Mouse (Mus musculus) erythroblast, embryonic 14.5 days (primary cell): ENCODE data around the gene Agmat. TPM values are rescaled to one million over a fixed set of nuclear protein-coding genes. Genes with fewer than 3 reads are reported as not detected.
"Not testable (repeated sequence)": the region's sequence is repeated elsewhere in the genome, so short reads cannot be mapped to it uniquely, and the experiment has no call there.

Source experiments
- H3K27me3 ChIP-seq: 2 replicates; pipeline ENCODE4 v1.6.1; 2012; ENCODE audit warnings: inconsistent platforms; ENCODE audit not compliant: control insufficient read depth
- H3K36me3 ChIP-seq: 2 replicates; pipeline ENCODE4 v1.6.1; 2012; ENCODE audit warnings: mild to moderate bottlenecking, inconsistent platforms; ENCODE audit not compliant: control insufficient read depth
- H3K4me1 ChIP-seq: 2 replicates; pipeline ENCODE4 v1.6.1; 2012; ENCODE audit warnings: inconsistent platforms; ENCODE audit not compliant: control insufficient read depth
- H3K4me3 ChIP-seq: replicated peaks from 2 replicates; pipeline ENCODE3; 2012; ENCODE audit warnings: moderate library complexity, mild to moderate bottlenecking, inconsistent platforms
- H3K9me3 ChIP-seq: 2 replicates; pipeline ENCODE4 v1.6.1; 2012; ENCODE audit warnings: low read length, inconsistent platforms, mixed read lengths; ENCODE audit not compliant: control insufficient read depth
- GATA1 ChIP-seq: IDR thresholded peaks from 2 replicates; pipeline ENCODE4 v1.6.1; 2012; ENCODE audit warnings: low read length, inconsistent platforms, mixed read lengths
- TAL1 ChIP-seq: IDR thresholded peaks from 3 replicates; pipeline ENCODE4 v1.6.1; 2012; ENCODE audit warnings: low read length, inconsistent platforms, mixed read lengths
- polyA plus RNA-seq: library from polyadenylated mRNA; stranded (reverse); fragments of >175 nt; gene quantifications from 2 replicates; pipeline ENCODE4 v1.2.3, GENCODE M21; 2012

The Agmat gene
- polyA plus RNA-seq, 1 experiment = 0.19 TPM

- Histone ChIP-seq H3K4me1 (peaks cover 83% of the 10 kb centered on the region), H3K36me3 (peaks cover 85% of the 10 kb centered on the region), H3K9me3 (no peaks in the 10 kb centered on the region), H3K27me3 (no peaks in the 10 kb centered on the region), H3K4me3 (peak overlapping the region; percentile 59)
- no peak for TF ChIP-seq GATA1
- TF ChIP-seq TAL1 = no peak
Observed at GRCm38 (mm10) chr4:141766316-141766667, 19.8 kb downstream of the Agmat start.

GRCm38 (mm10) chr4:141766668-141767352 lies 20.3 kb downstream of the Agmat start:
- Histone ChIP-seq H3K4me3 (peak overlapping the region; percentile 59), H3K4me1 (peaks cover 85% of the 10 kb centered on the region), H3K36me3 (peaks cover 85% of the 10 kb centered on the region), H3K9me3 (no peaks in the 10 kb centered on the region), H3K27me3 (no peaks in the 10 kb centered on the region)
- no peak for TF ChIP-seq TAL1

- no peak for TF ChIP-seq GATA1
- no peak for TF ChIP-seq TAL1
- peaks cover 84% of the 10 kb centered on the region for H3K4me1 ChIP-seq
- no peaks in the 10 kb centered on the region for H3K9me3 ChIP-seq
- peak overlapping the region; percentile 59 for H3K4me3 ChIP-seq
- no peaks in the 10 kb centered on the region for H3K27me3 ChIP-seq
- peaks cover 84% of the 10 kb centered on the region for H3K36me3 ChIP-seq
Observed at GRCm38 (mm10) chr4:141767353-141768036, 21.0 kb downstream of the Agmat start.

- peaks cover 66% of the 10 kb centered on the region for H3K4me1 ChIP-seq
- H3K36me3 ChIP-seq = peaks cover 84% of the 10 kb centered on the region
Observed at GRCm38 (mm10) chr4:141769501-141770160, 23.2 kb downstream of the Agmat start.

GRCm38 (mm10) chr4:141771823-141772222 lies 25.4 kb downstream of the Agmat start:
- Histone ChIP-seq H3K27me3 (no peaks in the 10 kb centered on the region), H3K4me3 (no peak overlapping the region), H3K4me1 (peaks cover 59% of the 10 kb centered on the region), H3K36me3 (peaks cover 98% of the 10 kb centered on the region), H3K9me3 (no peaks in the 10 kb centered on the region)
- TF ChIP-seq GATA1 (no peak), TAL1 (no peak)

More at GRCm38 (mm10) chr4:141769501-141770160, 23.2 kb downstream of the Agmat start:
- Histone ChIP-seq H3K27me3 (no peaks in the 10 kb centered on the region), H3K4me3 (no peak overlapping the region), H3K9me3 (no peaks in the 10 kb centered on the region)
- TF ChIP-seq GATA1 (no peak), TAL1 (no peak)

- Histone ChIP-seq H3K4me1 (peaks cover 47% of the 10 kb centered on the region), H3K36me3 (peaks cover 96% of the 10 kb centered on the region)
- not testable (repeated sequence) for H3K27me3 ChIP-seq, H3K4me3 ChIP-seq, H3K9me3 ChIP-seq
Observed at GRCm38 (mm10) chr4:141773019-141773418, 26.5 kb downstream of the Agmat start.

- Histone ChIP-seq H3K4me3 (no peak overlapping the region), H3K27me3 (no peaks in the 10 kb centered on the region), H3K36me3 (peaks cover 96% of the 10 kb centered on the region), H3K9me3 (no peaks in the 10 kb centered on the region), H3K4me1 (peaks cover 12% of the 10 kb centered on the region)
- TF ChIP-seq TAL1 (no peak), GATA1 (no peak)
Observed at GRCm38 (mm10) chr4:141779828-141780227, 33.4 kb downstream of the Agmat start.

GRCm38 (mm10) chr4:141781201-141781985 lies 34.9 kb downstream of the Agmat start:
- TF ChIP-seq TAL1 (no peak), GATA1 (no peak)
- H3K27me3 ChIP-seq = no peaks in the 10 kb centered on the region

GRCm38 (mm10) chr4:141784835-141785234 lies 38.4 kb downstream of the Agmat start:
- no peak overlapping the region for H3K4me3 ChIP-seq
- TF ChIP-seq TAL1 = no peak
- TF ChIP-seq GATA1 = no peak
- H3K36me3 ChIP-seq = peaks cover 89% of the 10 kb centered on the region
- H3K9me3 ChIP-seq = no peaks in the 10 kb centered on the region
- peaks cover 19% of the 10 kb centered on the region for H3K4me1 ChIP-seq
- H3K27me3 ChIP-seq = no peaks in the 10 kb centered on the region

More at GRCm38 (mm10) chr4:141781201-141781985, 34.9 kb downstream of the Agmat start:
- H3K9me3 ChIP-seq = no peaks in the 10 kb centered on the region
- peaks cover 13% of the 10 kb centered on the region for H3K4me1 ChIP-seq
- H3K36me3 ChIP-seq = peaks cover 96% of the 10 kb centered on the region
- H3K4me3 ChIP-seq = no peak overlapping the region
